Mouse (Mus musculus) right cerebral cortex, postnatal 36 days (tissue): Measurements from ENCODE around the gene Tnnt1.
"Not testable (repeated sequence)": the region's sequence is repeated elsewhere in the genome, so short reads cannot be mapped to it uniquely, and the experiment has no call there.

ENCODE experiments used
- DNase-seq, 2 experiments: peaks; one replicate each; pipeline ENCODE4 v3.0.0; 2022; ENCODE audit warnings: low spot score in 2 of 2, mixed read lengths in 1 of 2

Gene Tnnt1

GRCm38 (mm10) chr7:4516332-4517050, at the start of gene Tnnt1:
Gene Tnnt1 (minus strand): TSS chr7:4516382.
- no peak for DNase-seq

- no peak for DNase-seq
Observed at GRCm38 (mm10) chr7:4562660-4563059, 46.5 kb upstream of the Tnnt1 start.

- DNase-seq: no peak
Observed at GRCm38 (mm10) chr7:4557167-4557560, 41.0 kb upstream of the Tnnt1 start.

GRCm38 (mm10) chr7:4556256-4557166, 40.3 kb upstream of the Tnnt1 start:
- peak; percentile 69 to 70 for DNase-seq

- DNase-seq: peak; percentile 74 to 77
Observed at GRCm38 (mm10) chr7:4547221-4547641, 31.0 kb upstream of the Tnnt1 start, which contains the start of gene Syt5. Gene Syt5 (minus strand): TSS chr7:4547541.

- DNase-seq: peak; percentile 96 to 97
Observed at GRCm38 (mm10) chr7:4546591-4547131, 30.5 kb upstream of the Tnnt1 start.

- no peak for DNase-seq
Observed at GRCm38 (mm10) chr7:4546050-4546449, 29.9 kb upstream of the Tnnt1 start.

GRCm38 (mm10) chr7:4542013-4542412, 25.8 kb upstream of the Tnnt1 start:
- no peak for DNase-seq

- DNase-seq: no peak
Observed at GRCm38 (mm10) chr7:4541344-4541743, 25.2 kb upstream of the Tnnt1 start.

GRCm38 (mm10) chr7:4539019-4539418, 22.8 kb upstream of the Tnnt1 start:
- DNase-seq: no peak

- DNase-seq: no peak
Observed at GRCm38 (mm10) chr7:4537181-4537580, 21.0 kb upstream of the Tnnt1 start.

- no peak for DNase-seq
Observed at GRCm38 (mm10) chr7:4536369-4536768, 20.2 kb upstream of the Tnnt1 start.

GRCm38 (mm10) chr7:4532005-4532729, 16.0 kb upstream of the Tnnt1 start, which contains the start of gene Dnaaf3:
Gene Dnaaf3 (minus strand): TSS chr7:4532453.
- no peak for DNase-seq

GRCm38 (mm10) chr7:4530166-4530565, 14.0 kb upstream of the Tnnt1 start:
- not testable (repeated sequence) for DNase-seq

GRCm38 (mm10) chr7:4527302-4527689, 11.1 kb upstream of the Tnnt1 start:
- no peak for DNase-seq

- peak; percentile 55 to 70 for DNase-seq
Observed at GRCm38 (mm10) chr7:4526341-4527301, 10.4 kb upstream of the Tnnt1 start.

GRCm38 (mm10) chr7:4524212-4524922, 8.2 kb upstream of the Tnnt1 start, which contains the start of gene Tnni3:
Gene Tnni3 (minus strand): TSS chr7:4524229.
- DNase-seq: not testable (repeated sequence)

GRCm38 (mm10) chr7:4523205-4524130, 7.3 kb upstream of the Tnnt1 start:
- no peak for DNase-seq

GRCm38 (mm10) chr7:4522292-4522691, 6.1 kb upstream of the Tnnt1 start:
- no peak for DNase-seq
